Mouse (Mus musculus): ENCODE results near the gene Gm4869.

- no peak for TF ChIP-seq CTCF (IDR thresholded peaks at IDR 0.05; ENCODE audit: control insufficient read depth, insufficient read depth, insufficient replicate concordance, low read depth, low read length)
- TF ChIP-seq POLR2A (IDR thresholded peaks at IDR 0.05; ENCODE audit: control insufficient read depth, low read depth, low read length) = no peak
Measured at GRCm38 (mm10) chr5:140506096-140506794, 60.8 kb downstream of the Gm4869 start.
